ENCODE assay signal across 17 mouse cellular contexts in the genomic region with DNA sequence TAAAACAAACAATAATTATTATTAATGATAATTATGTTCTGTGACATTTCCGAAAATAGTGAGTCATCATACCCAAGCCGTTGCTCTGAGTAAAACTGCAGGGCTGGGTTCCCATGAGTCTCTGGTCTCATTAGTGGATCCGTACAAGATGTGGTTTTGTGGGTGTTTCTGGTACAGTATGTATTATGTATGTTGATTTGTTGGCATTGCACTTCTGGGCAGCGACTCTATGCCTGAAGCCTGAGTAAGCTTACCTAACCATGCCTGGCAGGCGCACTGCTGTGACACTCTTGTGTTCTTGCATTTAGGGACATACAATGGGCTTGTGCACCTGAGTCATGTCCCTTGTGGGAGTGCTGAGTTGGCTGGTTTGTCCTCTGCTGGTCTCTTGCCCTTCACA.
"Had no signal": no experiment of that assay in that cellular context is flagged by ENCODE, and none has a peak within 500 bp of the region (broad histone marks: within the 10 kb centered on the region; RNA-seq: fewer than 3 reads in every experiment).

No protein-coding gene starts in this region.

- H3K36me3 ChIP-seq: limb, embryonic 12.5 days; limb, embryonic 15.5 days; stomach, embryonic 15.5 days had no signal

- H3K27ac ChIP-seq: kidney, postnatal 0 days; left cerebral cortex, adult 2 months; limb, embryonic 12.5 days; limb, embryonic 15.5 days; liver, embryonic 14.5 days; stomach, embryonic 15.5 days had no signal

- ATAC-seq: liver, postnatal 0 days had no signal

- H3K9ac ChIP-seq: limb, embryonic 12.5 days; limb, embryonic 15.5 days; liver, embryonic 14.5 days; liver, postnatal 0 days; lung, embryonic 14.5 days; stomach, embryonic 15.5 days had no signal

- H3K9me3 ChIP-seq: limb, embryonic 12.5 days; limb, embryonic 15.5 days; stomach, embryonic 15.5 days had no signal

- H3K4me3 ChIP-seq: left cerebral cortex, adult 2 months; limb, embryonic 12.5 days; limb, embryonic 15.5 days; stomach, embryonic 15.5 days had no signal

- H3K27me3 ChIP-seq: limb, embryonic 12.5 days; limb, embryonic 15.5 days; stomach, embryonic 15.5 days had no signal

- DNase-seq: kidney, postnatal 25 days; layer of hippocampus, postnatal 36 days; left cerebral cortex, postnatal 4 days; liver, postnatal 0 days; lung, embryonic 14.5 days; midbrain, embryonic 14.5 days; right cerebral cortex, postnatal 25 days; spleen, adult 18-20 months; thymus, postnatal 25 days had no signal

- H3K4me2 ChIP-seq: limb, embryonic 12.5 days; limb, embryonic 15.5 days; liver, embryonic 11.5 days; lung, embryonic 14.5 days; midbrain, embryonic 11.5 days; stomach, embryonic 15.5 days had no signal
